Mouse (Mus musculus): Measurements from ENCODE around the gene Uvrag. TPM values are rescaled to one million over a fixed set of nuclear protein-coding genes. Genes with fewer than 3 reads are reported as not detected.
"Not testable (repeated sequence)": the region's sequence is repeated elsewhere in the genome, so short reads cannot be mapped to it uniquely, and the experiment has no call there.

Uvrag gene
- total RNA-seq, 2 experiments from 2014 or later = 50.2 to 54.0 TPM

- intact Hi-C loops (cut with DNase I) = no loop called here
- no peak for DNase-seq (ENCODE audit: low spot score in 2 of 2)
These were observed 143.2 kb downstream of the Uvrag start for GRCm38 (mm10) chr7:98997760-98998159.

DNA sequence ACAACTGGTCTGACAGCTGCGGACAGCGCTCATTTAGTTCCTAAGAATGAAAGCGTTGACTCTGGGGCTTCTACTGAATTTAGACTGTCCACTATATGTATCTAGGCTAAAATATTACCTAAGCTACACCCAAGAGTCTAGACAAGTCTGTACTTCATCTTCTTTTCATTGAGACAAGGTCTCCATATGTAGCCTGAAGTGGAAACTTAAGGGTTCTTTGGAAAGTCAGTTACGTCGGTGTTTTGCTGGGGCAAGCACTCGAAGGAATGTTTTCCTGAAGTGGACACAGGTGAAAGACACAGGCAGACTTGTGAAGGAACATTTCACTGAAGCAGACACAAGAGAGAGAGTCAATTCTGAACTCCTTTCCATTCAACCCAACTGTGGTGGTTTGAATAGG lies 144.2 kb downstream of the Uvrag start:
- intact Hi-C loops (cut with DNase I) = no loop called here
- no peak for DNase-seq (ENCODE audit: low spot score in 2 of 2)

DNA sequence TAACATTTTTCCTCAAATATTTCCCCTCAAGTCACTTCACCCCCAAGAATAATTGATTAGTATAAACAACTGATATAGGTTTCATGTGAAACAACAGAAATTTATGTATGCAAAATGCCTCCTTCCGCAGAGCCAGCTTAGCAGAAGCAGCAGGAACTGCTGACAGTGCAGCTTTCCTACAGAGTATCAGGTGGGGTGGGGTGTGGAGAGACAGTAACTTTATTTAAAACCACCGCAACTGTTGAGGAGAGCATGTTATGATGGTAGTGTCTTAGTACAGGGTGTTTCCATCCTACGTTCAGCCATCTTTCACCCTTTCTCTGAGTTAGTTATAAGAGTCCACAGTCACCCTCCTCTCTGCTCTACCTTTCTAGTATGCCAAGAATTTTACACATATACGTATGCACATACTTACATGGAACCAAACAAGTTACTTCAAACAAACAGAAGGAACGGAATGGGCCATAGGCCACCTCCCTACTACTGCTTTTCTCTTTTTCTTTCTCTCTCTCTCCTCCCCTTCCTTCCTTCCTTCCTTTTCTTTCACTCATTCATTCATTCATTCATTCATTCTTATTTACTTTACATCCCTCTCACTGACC lies 145.7 kb downstream of the Uvrag start:
- intact Hi-C loops (cut with DNase I) = no loop called here

GRCm38 (mm10) chr7:98994137-98994536 lies 146.8 kb downstream of the Uvrag start:
- intact Hi-C loops (cut with DNase I) = no loop called here
- no peak for DNase-seq (ENCODE audit: low spot score in 2 of 2)

More for the DNA sequence above, 145.7 kb downstream of the Uvrag start:
- DNase-seq (ENCODE audit: low spot score in 2 of 2) = no peak

GRCm38 (mm10) chr7:98993395-98993794 lies 147.5 kb downstream of the Uvrag start:
- intact Hi-C loops (cut with DNase I) = no loop called here
- no peak for DNase-seq (ENCODE audit: low spot score in 2 of 2)

DNA sequence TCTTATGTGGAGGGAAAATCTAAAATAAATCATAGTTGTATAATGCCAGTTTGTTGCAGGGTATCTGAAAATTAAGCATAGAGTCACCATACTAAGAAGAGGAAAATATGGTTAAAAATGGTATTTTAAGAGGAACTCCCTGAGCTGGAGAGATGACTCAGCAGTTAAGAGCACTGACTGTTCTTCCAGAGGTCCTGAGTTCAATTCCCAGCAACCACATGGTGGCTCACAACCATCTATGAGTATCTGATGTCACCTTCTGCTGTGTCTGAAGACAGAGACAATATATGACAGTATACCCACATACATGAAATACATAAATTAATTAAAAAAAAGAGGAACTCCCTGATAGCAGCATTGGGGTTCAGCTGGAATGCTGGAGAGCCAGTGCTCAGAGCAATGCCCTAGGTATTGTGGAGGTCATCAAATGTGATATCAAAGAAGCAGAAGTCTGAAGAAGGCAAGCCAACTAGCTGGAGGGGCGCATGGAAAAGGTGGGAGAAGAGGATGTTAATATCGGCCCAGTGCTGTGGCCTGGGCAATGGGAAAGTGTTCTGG lies 149.7 kb downstream of the Uvrag start:
- intact Hi-C loops (cut with DNase I) = no loop called here
- DNase-seq (ENCODE audit: low spot score in 2 of 2) = no peak

DNA sequence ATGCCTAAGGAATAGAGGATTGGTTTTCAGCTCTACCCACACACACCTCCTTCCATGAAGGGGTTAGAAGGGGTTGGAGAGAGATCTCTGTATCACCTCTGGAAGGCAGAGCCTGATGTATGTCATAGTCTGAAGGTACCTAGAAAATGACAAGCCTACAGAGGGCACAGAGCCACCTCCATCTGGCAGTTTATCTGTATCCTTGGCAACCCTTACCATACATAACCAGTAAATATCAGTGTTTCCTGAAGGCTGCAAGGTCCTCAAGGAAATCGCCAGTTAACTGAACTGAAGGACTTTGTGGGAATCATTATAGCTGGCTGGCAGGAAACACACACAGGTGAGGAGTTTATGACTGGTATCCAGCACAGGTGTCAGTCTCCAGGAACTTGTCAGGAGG lies 150.4 kb downstream of the Uvrag start:
- intact Hi-C loops (cut with DNase I) = no loop called here
- no peak for DNase-seq (ENCODE audit: low spot score in 2 of 2)

DNA sequence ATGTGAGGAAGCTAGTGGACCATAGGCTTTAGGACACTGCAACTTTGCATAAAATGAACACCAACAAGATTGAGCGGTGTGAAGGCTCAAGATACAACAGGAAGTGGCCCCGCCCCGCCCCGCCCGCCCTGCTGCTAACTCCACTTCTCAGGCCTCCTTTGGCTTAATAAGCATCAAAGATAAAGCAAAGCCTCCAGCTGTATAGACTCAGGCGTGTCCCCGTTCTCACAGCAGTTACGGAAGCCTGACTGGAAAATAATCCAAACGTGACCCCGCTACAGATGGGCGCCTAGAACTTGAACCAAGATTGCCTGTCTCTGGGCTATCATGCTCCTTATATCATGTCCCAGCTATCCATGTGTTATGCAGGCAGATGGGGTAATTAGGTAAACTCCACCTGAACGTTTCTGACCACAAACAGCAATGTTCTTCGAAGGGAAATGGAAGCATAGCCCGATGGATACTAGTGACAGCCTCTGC lies 153.9 kb downstream of the Uvrag start:
- intact Hi-C loops (cut with DNase I) = no loop called here
- no peak for DNase-seq (ENCODE audit: low spot score in 2 of 2)

DNA sequence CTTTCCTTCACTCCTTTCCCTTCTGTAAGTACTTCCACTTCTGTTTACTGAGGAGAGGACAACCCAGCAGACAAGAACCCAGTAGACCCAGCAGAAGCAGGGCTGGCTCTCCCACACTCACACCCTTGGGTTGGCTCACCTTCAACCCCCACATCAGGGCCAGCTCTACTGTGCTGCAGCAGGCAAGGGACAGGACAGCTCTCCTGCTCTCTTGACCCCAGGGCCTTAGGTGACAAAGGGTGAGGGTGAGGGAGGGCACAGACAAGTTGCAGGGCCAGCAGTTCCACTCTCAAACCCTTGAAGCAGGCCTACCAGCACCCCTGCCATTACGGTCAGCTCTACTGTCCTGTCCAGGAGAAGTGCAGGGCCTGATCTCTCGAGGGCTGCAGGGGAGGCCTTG lies 155.0 kb downstream of the Uvrag start:
- no peak for DNase-seq (ENCODE audit: low spot score in 2 of 2)
- intact Hi-C loops (cut with DNase I) = no loop called here

DNA sequence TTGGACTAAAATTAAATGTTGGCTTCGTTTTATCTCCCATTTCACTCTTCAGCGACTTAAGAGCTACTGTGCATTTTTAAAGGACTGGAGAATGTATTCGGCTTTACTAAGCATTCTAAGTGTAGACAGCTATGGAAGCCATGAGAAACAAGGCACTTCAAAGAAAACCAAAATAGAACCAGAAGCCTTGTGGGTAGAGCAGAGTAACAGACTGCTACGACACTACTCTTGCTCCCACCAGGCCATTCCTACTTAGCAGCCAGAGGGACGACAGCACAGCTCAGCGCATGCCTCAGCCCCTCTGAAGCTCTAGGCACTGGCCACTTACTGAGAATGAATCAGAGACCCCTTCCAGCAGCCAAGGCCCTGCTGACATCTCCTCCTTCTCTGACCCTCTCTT lies 155.5 kb downstream of the Uvrag start:
- intact Hi-C loops (cut with DNase I) = no loop called here
- DNase-seq (ENCODE audit: low spot score in 2 of 2) = no peak

DNA sequence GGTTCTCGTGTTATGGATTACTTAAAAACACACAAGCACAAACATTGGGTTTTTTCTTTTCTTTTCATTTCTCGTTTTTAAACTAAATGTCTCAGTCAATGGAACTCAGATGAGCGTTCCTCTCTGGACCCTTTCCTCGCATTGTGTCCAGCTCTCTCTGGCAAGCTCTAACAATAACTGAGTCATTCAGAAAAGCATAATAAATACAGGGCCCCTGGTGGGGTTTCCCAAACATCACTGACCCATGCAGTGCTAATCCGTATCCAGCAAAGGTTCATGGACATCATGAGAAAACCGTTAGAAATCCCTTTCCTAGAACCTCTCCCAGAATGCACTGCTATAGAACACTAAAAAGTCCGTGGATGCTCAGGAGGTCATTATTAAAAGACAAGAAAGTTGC lies 156.6 kb downstream of the Uvrag start:
- no peak for DNase-seq (ENCODE audit: low spot score in 2 of 2)
- intact Hi-C loops (cut with DNase I) = no loop called here

DNA sequence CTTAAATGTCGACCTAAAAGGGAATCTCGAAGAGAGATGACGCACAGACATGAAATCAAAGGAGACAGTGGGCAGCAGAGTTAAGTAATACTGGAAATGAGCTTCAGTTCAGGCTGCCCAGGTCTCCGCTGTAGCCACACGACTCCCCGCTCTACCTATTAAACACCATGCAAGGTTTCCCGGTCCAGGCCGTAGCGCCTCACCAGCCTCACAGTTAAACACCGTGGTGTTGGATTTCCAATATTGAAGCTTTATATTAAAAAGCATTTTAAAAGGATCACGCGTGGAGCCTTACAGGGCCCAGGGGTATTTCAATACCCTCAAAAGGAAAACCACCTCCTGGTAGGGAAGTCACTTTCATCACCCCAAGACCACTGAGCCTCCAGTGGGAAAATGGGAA lies 157.9 kb downstream of the Uvrag start:
- intact Hi-C loops (cut with DNase I) = no loop called here

GRCm38 (mm10) chr7:98981423-98981822 lies 159.5 kb downstream of the Uvrag start:
- intact Hi-C loops (cut with DNase I) = no loop called here
- DNase-seq (ENCODE audit: low spot score in 2 of 2) = no peak

More for the DNA sequence above, 157.9 kb downstream of the Uvrag start:
- DNase-seq (ENCODE audit: low spot score in 2 of 2) = no peak

- intact Hi-C loops (cut with DNase I) = no loop called here
- DNase-seq (ENCODE audit: low spot score in 2 of 2) = no peak
These were observed 164.0 kb downstream of the Uvrag start for GRCm38 (mm10) chr7:98976839-98977457.

GRCm38 (mm10) chr7:98974590-98974989 lies 166.4 kb downstream of the Uvrag start:
- intact Hi-C loops (cut with DNase I) = no loop called here

DNA sequence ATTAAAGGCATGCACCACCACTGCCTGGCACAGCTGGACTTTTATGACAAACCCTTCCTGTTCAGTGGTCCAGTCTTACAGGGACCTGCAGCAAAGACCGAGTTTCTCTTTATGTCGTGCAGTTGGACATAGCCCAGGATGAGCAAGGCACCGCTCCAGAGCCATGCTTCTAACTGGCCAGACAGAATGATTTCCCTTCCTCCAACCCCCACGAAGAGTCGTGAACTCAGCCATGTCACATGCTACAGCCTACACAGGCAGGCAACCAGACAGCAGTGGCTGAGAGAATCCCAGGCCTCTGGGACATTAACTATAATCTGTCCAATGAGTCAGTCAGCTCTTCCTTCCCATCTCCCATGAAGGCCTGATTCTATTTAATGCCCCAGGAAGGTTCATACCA lies 170.2 kb downstream of the Uvrag start:
- DNase-seq (ENCODE audit: low spot score in 2 of 2) = no peak
- intact Hi-C loops (cut with DNase I) = no loop called here

More at GRCm38 (mm10) chr7:98974590-98974989, 166.4 kb downstream of the Uvrag start:
- no peak for DNase-seq (ENCODE audit: low spot score in 2 of 2)

GRCm38 (mm10) chr7:98968741-98969395 lies 172.1 kb downstream of the Uvrag start:
- no peak for DNase-seq (ENCODE audit: low spot score in 2 of 2)
- intact Hi-C loops (cut with DNase I) = no loop called here

- intact Hi-C loops (cut with DNase I) = no loop called here
- DNase-seq (ENCODE audit: low spot score in 2 of 2) = peak in 1 of 2 experiments; percentile 27
These were observed 172.8 kb downstream of the Uvrag start for GRCm38 (mm10) chr7:98968082-98968674.

GRCm38 (mm10) chr7:98967672-98968071 lies 173.3 kb downstream of the Uvrag start:
- intact Hi-C loops (cut with DNase I) = no loop called here
- DNase-seq (ENCODE audit: low spot score in 2 of 2) = no peak

DNA sequence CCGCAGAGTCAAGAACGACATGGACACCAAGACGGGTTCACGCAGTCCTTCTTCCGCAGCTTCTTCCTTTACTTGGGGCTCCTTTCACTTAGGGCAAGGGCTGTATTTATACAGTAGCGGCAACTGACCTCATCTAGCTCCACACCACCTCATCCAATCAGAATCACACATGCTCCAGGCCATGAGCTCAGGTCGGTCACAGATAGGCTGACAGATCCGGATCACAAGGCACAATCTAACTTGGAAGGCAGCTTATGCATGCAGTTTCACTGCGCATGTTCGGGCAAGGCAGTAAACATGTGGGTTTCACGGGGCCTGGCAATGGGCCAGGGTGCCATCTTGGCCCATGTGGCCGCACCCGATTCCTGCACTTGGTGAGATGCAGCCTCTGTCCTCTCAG lies 177.4 kb downstream of the Uvrag start:
- DNase-seq (ENCODE audit: low spot score in 2 of 2) = not testable (repeated sequence)
- intact Hi-C loops (cut with DNase I) = loop anchor here (5.0 kb wide), 1 partner anchor 114 kb away; no protein-coding TSS in a partner anchor
